ENCODE assay signal across 8 mouse cellular contexts in the genomic region with DNA sequence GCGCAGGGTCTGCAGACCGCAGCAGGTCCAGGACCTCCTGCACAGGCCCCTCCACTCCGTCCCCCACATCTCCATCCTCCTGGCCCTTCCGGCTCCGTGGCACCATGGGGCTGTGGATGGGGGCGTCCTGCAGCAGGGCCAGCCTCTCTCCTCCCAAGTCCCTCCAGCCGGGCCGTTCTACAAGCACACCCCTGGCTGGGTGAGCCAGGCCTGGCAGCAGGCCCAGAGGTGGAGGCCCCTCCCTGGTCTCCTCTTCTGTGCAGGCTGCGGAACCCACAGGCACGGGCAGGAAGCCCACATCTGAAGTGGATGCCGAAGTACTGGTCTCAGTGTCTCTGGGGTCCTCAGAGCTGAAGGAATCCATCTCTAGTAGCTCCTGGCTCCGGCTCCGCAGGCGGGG. TPM values are rescaled to one million over a fixed set of nuclear protein-coding genes. Genes with fewer than 3 reads are reported as not detected.
DNase-seq lines count a peak whose midpoint lies in the region; ATAC-seq and TF ChIP-seq lines count a peak whose summit lies in the region.
"Had no signal": no experiment of that assay in that cellular context is flagged by ENCODE, and none has a peak within 500 bp of the region (broad histone marks: within the 10 kb centered on the region; RNA-seq: fewer than 3 reads in every experiment).

No protein-coding gene starts in this region.

- no peak overlapping the region for H3K4me3 ChIP-seq in kidney, embryonic 15.5 days (replicated peaks)
- no peak overlapping the region for H3K4me3 ChIP-seq in heart, embryonic 16.5 days (ENCODE audit: low read length)
- H3K4me3 ChIP-seq in cerebellum, adult 2 months (replicated peaks; ENCODE audit: insufficient read depth, low read depth, low read length): no peak overlapping the region
- H3K4me3 ChIP-seq: liver, embryonic 15.5 days had no signal

- no peak for TF ChIP-seq CTCF in cerebellum, adult 2 months (IDR thresholded peaks at IDR 0.05; ENCODE audit: borderline replicate concordance, insufficient read depth, low read depth, low read length)

- peaks cover 22% of the 10 kb centered on the region for H3K4me1 ChIP-seq in kidney, embryonic 15.5 days
- peaks cover 19% of the 10 kb centered on the region for H3K4me1 ChIP-seq in heart, embryonic 16.5 days (ENCODE audit: control insufficient read depth, insufficient read depth, low read length)
- no peaks in the 10 kb centered on the region for H3K4me1 ChIP-seq in cerebellum, adult 2 months (ENCODE audit: control insufficient read depth, insufficient read depth, low read length)

- peaks cover 10% of the 10 kb centered on the region for H3K27me3 ChIP-seq in kidney, embryonic 15.5 days
- H3K27me3 ChIP-seq in heart, embryonic 16.5 days (ENCODE audit: control insufficient read depth, insufficient read depth, low read length): no peaks in the 10 kb centered on the region
- no peaks in the 10 kb centered on the region for H3K27me3 ChIP-seq in cerebellum, adult 2 months (ENCODE audit: control insufficient read depth, insufficient read depth, low read length)
- H3K27me3 ChIP-seq: liver, embryonic 15.5 days had no signal

- peak; percentile 46 to 73 for DNase-seq in kidney, postnatal 25 days
- DNase-seq in NIH3T3 (ENCODE audit: low read depth): peak; percentile 65
- DNase-seq in cerebellum, adult 2 months: no peak

- H3K27ac ChIP-seq in kidney, embryonic 15.5 days: no peak overlapping the region
- H3K27ac ChIP-seq in heart, embryonic 16.5 days (ENCODE audit: low read length): no peak overlapping the region
- no peak overlapping the region for H3K27ac ChIP-seq in cerebellum, adult 2 months (ENCODE audit: insufficient read depth, low read length)
- H3K27ac ChIP-seq: liver, embryonic 15.5 days had no signal

- whole genome bisulfite sequencing in kidney, embryonic 15.5 days: 70% methylated on average over 14 of the region's 14 CpGs
- 30% methylated on average over 14 of the region's 14 CpGs for WGBS in heart, embryonic 16.5 days
- 17% methylated on average over 14 of the region's 14 CpGs for WGBS in cerebellum, adult 2 months

- H3K9me3 ChIP-seq in kidney, embryonic 15.5 days (replicated peaks): no peaks in the 10 kb centered on the region
- H3K9me3 ChIP-seq in heart, embryonic 16.5 days (replicated peaks; ENCODE audit: control insufficient read depth, low read length): no peaks in the 10 kb centered on the region
- H3K9me3 ChIP-seq: liver, embryonic 15.5 days had no signal

- no peak overlapping the region for H3K9ac ChIP-seq in kidney, embryonic 15.5 days
- H3K9ac ChIP-seq in heart, embryonic 16.5 days (ENCODE audit: low read length): 0 out of 2 replicates have a peak overlapping the region, but pooled peaks have one; percentile 30
- H3K9ac ChIP-seq: liver, embryonic 15.5 days had no signal

- ATAC-seq in kidney, embryonic 15.5 days (replicated peaks; ENCODE audit: low FRiP score): no peak
- peak; percentile 79 for ATAC-seq in heart, embryonic 16.5 days (replicated peaks; ENCODE audit: extremely low read depth, insufficient read depth, low FRiP score)
- ATAC-seq in megakaryocyte progenitor cell, adult 5-6 weeks (replicated peaks; ENCODE audit: poor library complexity): peak; percentile 66
- no peak for ATAC-seq in cerebellum, adult (ENCODE audit: insufficient number of reproducible peaks, low FRiP score, low TSS enrichment)

- no peak for TF ChIP-seq POLR2A in cerebellum, adult 2 months (IDR thresholded peaks at IDR 0.05; ENCODE audit: borderline replicate concordance, insufficient read depth, low read length)

- no peak overlapping the region for H3K4me2 ChIP-seq in kidney, embryonic 15.5 days
- H3K4me2 ChIP-seq in heart, embryonic 16.5 days (ENCODE audit: low read depth, low read length): no peak overlapping the region; the same call in 1 of the 2 replicates
- H3K4me2 ChIP-seq: liver, embryonic 15.5 days had no signal

- H3K36me3 ChIP-seq in kidney, embryonic 15.5 days: no peaks in the 10 kb centered on the region
- no peaks in the 10 kb centered on the region for H3K36me3 ChIP-seq in heart, embryonic 16.5 days (ENCODE audit: control insufficient read depth, insufficient read depth)
- H3K36me3 ChIP-seq: liver, embryonic 15.5 days had no signal

RNA-seq across cellular contexts. Expression of a gene that starts 21.1 kb away (rescaled TPM):
- polyA plus RNA-seq in kidney, embryonic 15.5 days (2015; fragmentation: Nextera tagmentation; extraction: Ambion mirVana): 1.6 and 1.9 TPM in 2 replicates
- 0.84 and 0.99 TPM in 2 replicates for polyA plus RNA-seq in heart, embryonic 16.5 days (2015; fragmentation: Nextera tagmentation; extraction: Ambion mirVana)
- not detected in 2 replicates for total RNA-seq in megakaryocyte progenitor cell, adult 5-6 weeks (2015)
- total RNA-seq in megakaryocyte progenitor cell, adult 5-6 weeks (2017): not detected in 2 replicates
- 0.44 and 0.84 TPM in 2 replicates for polyA plus RNA-seq in cerebellum, adult 2 months (2012; rRNA removed)

RNA-seq across cellular contexts. Expression of a gene that starts 57.5 kb away (rescaled TPM):
- 57.4 and 71.2 TPM in 2 replicates for polyA plus RNA-seq in kidney, embryonic 15.5 days (2015; fragmentation: Nextera tagmentation; extraction: Ambion mirVana)
- 44.7 and 50.8 TPM in 2 replicates for polyA plus RNA-seq in heart, embryonic 16.5 days (2015; fragmentation: Nextera tagmentation; extraction: Ambion mirVana)
- 13.8 and 15.8 TPM in 2 replicates for total RNA-seq in megakaryocyte progenitor cell, adult 5-6 weeks (2015)
- 58.4 and 65.8 TPM in 2 replicates for total RNA-seq in megakaryocyte progenitor cell, adult 5-6 weeks (2017)
- polyA plus RNA-seq in cerebellum, adult 2 months (2012; rRNA removed): 24.5 and 25.0 TPM in 2 replicates

Comparison
In these comparisons a context has a peak if more than half of its experiments do, and no peak if none do; other contexts are left out.
1. DNase-seq: peak in kidney, postnatal 25 days (2 of 2) and NIH3T3 (single experiment); none in cerebellum, adult 2 months (0 of 2).
2. ATAC-seq: peak in heart, embryonic 16.5 days (single experiment) and megakaryocyte progenitor cell, adult 5-6 weeks (single experiment); none in kidney, embryonic 15.5 days (single experiment) and cerebellum, adult (single experiment).